Mouse (Mus musculus) lung, postnatal 25 days (tissue): Measurements from ENCODE around the gene Duoxa2.

Source experiments
- DNase-seq: peaks from one replicate; pipeline ENCODE4 v3.0.0; 2022; ENCODE audit warnings: low spot score

The Duoxa2 gene

DNA sequence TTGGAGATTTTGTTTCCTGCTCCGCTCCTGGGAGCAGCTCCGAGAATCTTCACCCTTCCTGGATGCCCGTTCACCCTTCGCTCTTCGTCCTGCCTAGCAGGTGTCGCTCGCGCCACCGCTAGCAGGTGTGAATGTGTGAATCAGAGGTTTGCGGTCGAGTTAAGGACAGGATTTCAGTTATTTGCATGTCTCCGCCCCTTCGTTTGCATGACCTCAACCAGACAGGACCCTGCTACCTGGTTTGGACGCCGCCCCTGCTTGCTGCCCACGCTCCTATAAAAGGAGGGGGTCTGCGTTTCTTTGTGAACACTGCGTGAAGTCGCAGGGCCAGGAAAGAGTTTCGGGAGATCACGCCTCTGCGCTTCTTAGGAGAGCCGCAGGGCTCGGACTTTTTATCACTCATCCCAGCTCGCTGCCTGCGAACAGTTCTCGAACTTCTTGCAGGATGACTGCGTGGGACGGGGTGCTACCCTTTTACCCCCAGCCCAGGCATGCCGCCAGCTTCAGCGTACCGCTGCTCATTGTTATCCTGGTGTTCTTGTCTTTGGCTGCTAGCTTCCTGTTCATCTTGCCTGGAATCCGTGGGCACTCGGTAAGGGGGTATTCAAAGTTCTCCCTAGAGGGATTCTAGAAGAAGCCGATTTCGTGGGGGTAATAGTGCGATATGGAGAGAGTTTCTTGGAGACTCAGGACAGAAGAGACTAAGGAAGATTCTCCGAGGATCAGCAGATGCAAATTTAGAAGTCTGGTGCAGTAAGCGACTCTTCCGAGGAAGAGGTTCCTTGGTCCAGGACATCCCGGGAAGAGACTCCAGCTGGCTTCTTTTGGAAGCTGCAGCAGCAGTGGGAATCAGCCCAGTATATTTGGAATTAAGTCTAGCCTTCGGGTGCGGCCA lies at the start of gene Duoxa2:
Gene Duoxa2 (plus strand): TSS at position 305 of the 895 bp plus-strand sequence.
- no peak for DNase-seq

DNA sequence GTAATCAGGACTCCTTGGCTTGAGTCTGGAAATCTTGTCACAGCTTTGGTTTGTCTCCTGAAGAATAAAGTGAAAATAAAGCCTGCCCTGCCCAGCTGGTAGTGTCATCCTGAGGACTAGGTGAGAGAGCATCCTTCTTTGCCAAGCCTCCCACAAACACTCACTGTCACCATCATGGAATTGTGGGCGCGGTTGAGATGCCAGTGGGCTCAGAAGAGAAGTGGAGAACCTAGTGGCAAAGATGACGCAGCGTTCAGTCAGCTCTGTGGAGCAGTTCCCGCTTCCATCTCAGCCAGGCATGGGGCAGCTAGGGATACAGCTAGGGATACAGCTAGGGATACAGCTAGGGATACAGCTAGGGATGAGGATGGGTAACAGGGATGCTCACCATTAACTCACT lies 42.7 kb upstream of the Duoxa2 start:
- no peak for DNase-seq

DNA sequence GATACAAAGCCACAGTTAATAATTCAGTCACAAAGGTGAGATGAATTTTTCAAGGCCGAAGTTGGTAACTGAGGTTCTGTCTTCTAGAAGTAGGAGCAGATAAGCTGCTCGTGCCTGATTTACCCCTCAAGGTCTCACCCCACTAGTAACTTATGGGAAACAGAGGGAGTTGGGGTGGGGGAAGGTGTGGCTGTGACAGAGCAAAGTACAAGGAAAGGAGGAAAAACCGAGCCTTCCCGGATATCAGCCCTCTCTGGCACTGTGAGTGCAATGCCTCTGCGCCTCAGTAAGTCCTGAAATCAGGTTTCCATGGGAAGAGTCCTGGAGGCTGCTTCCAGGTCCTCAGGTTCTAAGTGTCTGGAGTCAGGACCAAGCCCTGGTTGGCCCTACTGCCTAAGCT lies 38.0 kb upstream of the Duoxa2 start:
- no peak for DNase-seq

GRCm38 (mm10) chr2:122264690-122265089 lies 34.0 kb upstream of the Duoxa2 start:
- DNase-seq: no peak

DNA sequence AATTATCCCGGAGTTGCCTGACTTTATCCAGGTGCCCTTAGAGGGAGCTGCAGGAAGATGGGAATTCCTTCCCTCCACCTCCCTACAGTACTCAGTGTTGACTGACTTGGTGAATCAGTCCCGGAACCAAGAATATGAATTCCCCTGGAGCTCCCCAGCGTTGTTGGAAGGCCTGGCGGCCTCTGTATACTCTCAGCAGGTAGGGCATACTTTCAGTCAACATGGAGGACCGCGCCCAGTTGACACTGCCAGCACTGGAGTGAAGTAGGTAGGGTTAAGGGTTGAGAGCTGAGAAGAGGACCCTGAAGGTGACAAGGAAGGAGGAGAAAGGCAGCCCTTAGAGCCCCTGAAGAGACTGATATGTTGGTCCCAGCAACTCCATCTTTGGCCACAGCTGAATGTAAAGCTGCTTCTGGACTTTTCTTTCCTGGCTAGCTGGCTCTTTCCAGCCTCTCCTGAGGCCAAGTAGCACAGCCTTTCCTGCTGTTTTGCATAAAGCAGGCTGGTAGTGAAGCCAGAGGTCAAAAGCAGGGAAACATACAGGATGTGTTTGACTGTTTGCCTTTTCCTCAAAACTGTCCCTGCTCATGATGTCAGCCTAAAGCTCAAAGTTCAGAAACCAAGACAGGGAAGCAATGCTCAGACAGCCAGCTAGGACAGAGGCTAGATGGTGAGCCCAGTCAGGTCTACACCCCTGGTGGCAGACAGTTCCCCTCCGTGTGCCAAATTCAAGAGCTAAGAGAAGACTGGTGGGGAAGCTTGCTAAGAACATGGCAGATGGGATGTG lies 32.1 kb upstream of the Duoxa2 start:
- no peak for DNase-seq

DNA sequence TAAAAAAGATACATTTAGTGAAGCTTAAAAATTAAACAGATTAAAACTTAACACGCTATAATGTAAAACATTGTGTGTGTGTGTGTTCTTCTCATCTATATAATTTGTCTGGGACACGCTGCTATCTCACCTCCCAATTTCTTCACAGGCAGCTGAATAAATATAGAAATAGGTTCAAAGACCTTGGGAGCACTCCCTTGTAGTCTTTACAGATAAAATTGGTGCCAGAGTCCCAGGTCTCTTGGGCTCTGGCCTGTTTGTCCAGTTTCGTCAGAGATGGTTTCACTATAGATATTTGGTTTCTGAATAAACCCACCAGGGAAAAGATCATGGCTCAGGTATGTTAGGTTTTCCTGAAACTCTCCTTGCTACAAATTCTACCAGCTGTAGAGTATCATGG lies 19.9 kb upstream of the Duoxa2 start:
- no peak for DNase-seq

GRCm38 (mm10) chr2:122284091-122284490 lies 14.6 kb upstream of the Duoxa2 start:
- no peak for DNase-seq

DNA sequence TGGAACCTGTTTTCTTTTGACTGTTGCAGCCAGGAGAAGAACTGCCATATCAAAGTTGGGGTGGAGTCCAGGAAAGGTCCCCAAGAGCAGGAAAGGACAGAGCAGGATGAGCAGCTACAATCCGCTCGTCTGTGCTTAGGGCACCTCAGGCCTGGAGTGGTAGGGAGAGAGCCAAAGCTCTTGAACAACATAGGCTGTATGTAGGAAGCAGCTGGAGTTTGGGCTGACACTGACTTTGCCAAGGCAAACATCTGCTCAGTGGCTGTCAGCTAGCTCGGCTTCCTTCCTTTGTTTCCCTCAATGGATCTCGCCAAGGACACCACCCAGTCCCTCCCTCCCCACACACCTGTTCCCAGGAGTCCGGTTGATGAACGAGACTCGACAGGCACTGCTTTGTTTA lies 12.6 kb upstream of the Duoxa2 start:
- no peak for DNase-seq

DNA sequence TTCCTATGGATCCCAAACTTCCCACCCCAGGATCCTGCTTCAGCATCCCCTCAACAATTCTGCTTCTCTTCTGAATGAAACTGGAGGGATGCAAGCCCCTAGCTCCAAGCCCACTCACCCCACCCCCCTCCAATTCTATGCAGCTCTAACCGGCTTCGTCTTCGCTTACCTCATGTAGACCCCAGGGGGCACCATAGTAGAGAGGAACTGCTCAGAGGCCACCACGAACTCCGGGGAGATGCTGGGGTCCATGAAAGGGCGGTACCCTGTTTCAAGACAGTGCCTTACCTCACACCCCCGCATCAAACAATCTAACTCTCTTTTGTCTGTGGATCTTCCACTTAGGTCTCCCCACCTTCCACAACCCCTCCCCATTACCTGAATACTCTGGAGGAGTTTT lies 3.8 kb upstream of the Duoxa2 start:
- no peak for DNase-seq

GRCm38 (mm10) chr2:122297271-122298095 lies 1.2 kb upstream of the Duoxa2 start:
- DNase-seq: no peak

GRCm38 (mm10) chr2:122298096-122298499 lies 602 bp upstream of the Duoxa2 start, which contains the start of gene Duox2:
Gene Duox2 (minus strand): TSS chr2:122298449.
- DNase-seq: no peak

GRCm38 (mm10) chr2:122299911-122300655 lies 1.4 kb downstream of the Duoxa2 start:
- DNase-seq: no peak

- DNase-seq: no peak
Measured at GRCm38 (mm10) chr2:122300656-122301020, 1.9 kb downstream of the Duoxa2 start.

DNA sequence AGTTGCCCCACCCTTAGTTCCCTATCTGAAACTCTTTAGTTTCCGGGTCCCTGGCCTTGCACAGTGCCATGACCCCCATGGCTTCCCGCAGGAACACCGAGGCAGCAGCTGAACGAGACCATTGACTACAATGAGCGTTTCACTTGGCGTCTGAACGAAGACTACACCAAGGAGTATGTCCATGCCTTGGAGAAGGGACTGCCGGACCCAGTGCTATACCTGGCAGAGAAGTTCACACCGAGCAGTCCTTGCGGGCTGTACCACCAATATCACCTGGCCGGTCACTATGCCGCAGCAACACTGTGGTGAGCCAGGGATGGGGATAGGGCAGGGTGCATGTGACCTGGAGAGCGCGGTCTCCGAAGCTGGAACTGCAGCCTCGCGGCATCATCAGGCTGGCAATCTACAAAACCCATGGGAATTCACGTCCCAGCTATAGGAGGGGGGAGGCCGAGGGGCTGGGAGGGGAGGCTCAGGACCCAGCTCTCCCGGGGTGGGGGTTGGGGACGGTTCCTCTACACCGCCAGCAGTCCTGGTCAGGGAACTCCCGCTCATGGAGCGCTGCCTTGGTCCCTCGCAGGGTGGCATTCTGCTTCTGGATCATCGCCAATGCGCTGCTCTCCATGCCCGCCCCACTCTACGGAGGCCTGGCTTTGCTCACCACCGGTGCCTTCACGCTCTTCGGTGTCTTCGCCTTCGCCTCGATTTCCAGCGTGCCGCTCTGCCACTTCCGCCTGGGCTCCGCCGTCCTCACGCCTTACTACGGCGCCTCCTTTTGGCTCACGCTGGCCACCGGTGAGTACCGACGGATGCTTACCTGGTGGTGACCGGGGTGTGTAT lies 2.6 kb downstream of the Duoxa2 start:
- DNase-seq: no peak

DNA sequence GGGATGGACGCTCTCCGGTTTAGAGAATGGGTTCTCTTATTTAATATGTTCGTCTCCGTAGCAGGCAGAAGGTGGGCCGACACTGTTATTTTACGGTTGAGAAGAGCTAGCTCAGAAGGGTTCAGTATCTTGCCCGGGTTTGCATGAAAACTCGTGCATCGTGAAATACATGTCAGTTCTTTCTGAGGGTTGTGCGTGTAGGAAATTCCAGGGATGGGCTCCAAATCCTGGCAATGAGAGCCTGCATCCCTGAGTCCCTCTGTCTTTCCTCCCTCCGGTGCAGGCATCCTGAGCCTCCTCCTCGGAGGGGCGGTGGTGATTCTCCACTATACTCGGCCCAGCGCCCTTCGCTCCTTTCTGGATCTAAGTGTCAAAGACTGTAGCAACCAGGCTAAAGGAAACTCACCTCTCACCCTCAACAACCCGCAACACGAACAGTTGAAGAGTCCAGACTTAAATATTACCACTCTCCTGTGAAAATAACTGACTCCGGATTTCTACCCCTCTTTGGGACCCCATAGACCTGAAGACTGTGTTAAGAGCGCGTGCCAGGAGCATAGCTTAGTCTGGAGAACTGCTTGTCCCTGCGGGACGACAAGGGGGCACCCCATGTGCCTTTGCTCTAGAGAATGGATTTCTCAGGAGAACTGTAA lies 3.3 kb downstream of the Duoxa2 start:
- no peak for DNase-seq

GRCm38 (mm10) chr2:122302574-122303241 lies 4.0 kb downstream of the Duoxa2 start:
- DNase-seq: peak; percentile 59

DNA sequence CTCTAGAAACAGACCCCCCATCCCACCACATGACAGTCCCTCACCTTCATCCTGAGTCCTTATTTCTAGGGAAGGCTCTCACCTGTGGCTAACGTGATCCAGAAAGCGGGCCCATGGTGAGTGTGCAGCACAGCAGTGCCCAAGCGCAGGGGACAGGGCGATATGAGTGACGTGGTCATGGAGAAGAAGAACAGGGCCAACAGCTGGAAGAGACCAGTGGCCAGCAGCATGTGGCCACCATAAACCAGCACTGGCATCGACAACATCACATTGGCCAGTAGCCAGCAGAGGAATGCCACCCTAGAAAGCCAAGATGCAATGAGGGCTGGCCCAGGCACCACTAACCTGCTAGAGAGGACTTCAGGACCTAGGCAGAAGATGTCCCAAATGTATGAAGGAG lies 5.8 kb downstream of the Duoxa2 start:
- no peak for DNase-seq

- no peak for DNase-seq
Measured at GRCm38 (mm10) chr2:122305097-122305892, 6.6 kb downstream of the Duoxa2 start.

GRCm38 (mm10) chr2:122306184-122306583 lies 7.5 kb downstream of the Duoxa2 start:
- no peak for DNase-seq
